Mouse (Mus musculus): Measurements from ENCODE around the gene Slc30a3.

DNA sequence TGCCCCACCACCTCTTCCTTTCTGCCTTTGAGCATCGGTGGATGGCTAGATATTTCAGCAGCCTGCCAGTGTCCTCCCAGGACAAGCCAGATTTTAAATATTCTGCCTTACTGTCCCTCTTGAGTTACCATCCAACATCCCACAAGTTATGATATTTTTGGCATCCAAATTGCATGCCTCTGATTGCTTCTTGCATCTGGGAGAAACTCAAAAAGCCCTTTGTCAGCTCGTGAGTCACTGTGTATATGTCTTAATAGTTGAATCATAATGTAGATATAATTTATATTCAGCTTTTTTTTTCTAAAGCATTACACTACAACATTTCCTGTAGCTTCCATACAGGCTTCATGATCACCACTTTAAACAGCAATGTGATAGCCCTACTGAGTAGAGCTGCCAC lies 20.9 kb downstream of the Slc30a3 start:
- TF ChIP-seq CTCF (IDR thresholded peaks at IDR 0.05; ENCODE audit: low read depth) (no peak), EP300 (IDR thresholded peaks at IDR 0.05; ENCODE audit: low read depth) (no peak)

All from liver, embryonic 14.5 days (tissue).